Mouse (Mus musculus) CD4-positive, CD25-positive, alpha-beta regulatory T cell, adult 4 months (primary cell): ENCODE results near the gene Nol3. TPM values are rescaled to one million over a fixed set of nuclear protein-coding genes. Genes with fewer than 3 reads are reported as not detected.

Experiments
- ATAC-seq: one replicate; pipeline ENCODE4 v1.8.0; 2017
- polyA plus RNA-seq, 2 experiments: library from polyadenylated mRNA; unstranded; fragments of 100-300 nt; shearing (Covaris generic); gene quantifications; one replicate each; pipeline ENCODE4 v1.2.1; 2017

Gene Nol3
- polyA plus RNA-seq, 2 experiments from 2014 or later = 0.15 TPM; not detected in 1

- ATAC-seq = no peak
These were observed 12.6 kb upstream of the Nol3 start for GRCm38 (mm10) chr8:105263244-105263912.

GRCm38 (mm10) chr8:105264024-105264982 lies 11.6 kb upstream of the Nol3 start, which contains the start of the genes Tradd and Fbxl8:
TSS of gene Tradd (minus strand) at chr8:105264609.
TSS of gene Fbxl8 (plus strand) at chr8:105264648.
- peak; percentile 72 for ATAC-seq

GRCm38 (mm10) chr8:105265128-105265527 lies 10.8 kb upstream of the Nol3 start:
- ATAC-seq = peak; percentile 78

GRCm38 (mm10) chr8:105266775-105267174 lies 9.2 kb upstream of the Nol3 start:
- peak; percentile 36 for ATAC-seq

- ATAC-seq = no peak
These were observed 7.4 kb upstream of the Nol3 start for GRCm38 (mm10) chr8:105268342-105269074.

- no peak for ATAC-seq
These were observed 6.9 kb upstream of the Nol3 start for GRCm38 (mm10) chr8:105269075-105269458.

GRCm38 (mm10) chr8:105269461-105269947 lies 6.4 kb upstream of the Nol3 start, which contains the start of gene Hsf4:
TSS of gene Hsf4 (plus strand) at chr8:105269801.
- no peak for ATAC-seq

- ATAC-seq = no peak
These were observed 5.6 kb upstream of the Nol3 start for GRCm38 (mm10) chr8:105270101-105270915.

- no peak for ATAC-seq
These were observed 5.1 kb upstream of the Nol3 start for GRCm38 (mm10) chr8:105270916-105271186.

- ATAC-seq = no peak
These were observed 553 bp upstream of the Nol3 start for GRCm38 (mm10) chr8:105275387-105275786.

GRCm38 (mm10) chr8:105276292-105277120 lies 566 bp downstream of the Nol3 start:
- ATAC-seq = no peak

GRCm38 (mm10) chr8:105278911-105279334 lies 3.0 kb downstream of the Nol3 start:
- peak; percentile 71 for ATAC-seq

GRCm38 (mm10) chr8:105280567-105280966 lies 4.6 kb downstream of the Nol3 start:
- no peak for ATAC-seq

- ATAC-seq = no peak
These were observed 5.9 kb downstream of the Nol3 start for GRCm38 (mm10) chr8:105281821-105282220.

GRCm38 (mm10) chr8:105282239-105282638 lies 6.3 kb downstream of the Nol3 start:
- no peak for ATAC-seq

- peak; percentile 72 for ATAC-seq
These were observed 7.1 kb downstream of the Nol3 start for GRCm38 (mm10) chr8:105283074-105283473.

GRCm38 (mm10) chr8:105285514-105285913 lies 9.6 kb downstream of the Nol3 start:
- no peak for ATAC-seq

- ATAC-seq = no peak
These were observed 11.0 kb downstream of the Nol3 start for GRCm38 (mm10) chr8:105286907-105287306.

GRCm38 (mm10) chr8:105288231-105288630 lies 12.3 kb downstream of the Nol3 start:
- ATAC-seq = no peak

GRCm38 (mm10) chr8:105288958-105289732 lies 13.2 kb downstream of the Nol3 start:
- ATAC-seq = peak; percentile 89
